In genomic region chr5:88565148-88566033, GRCm38 (mm10) we compare ENCODE assay signal across 8 mouse cellular contexts. TPM values are rescaled to one million over a fixed set of nuclear protein-coding genes. Genes with fewer than 3 reads are reported as not detected.
DNase-seq lines count a peak whose midpoint lies in the region; ATAC-seq and TF ChIP-seq lines count a peak whose summit lies in the region.

No protein-coding gene starts in this region.

- peaks cover 43% of the 10 kb centered on the region for H3K79me2 ChIP-seq in C2C12 (ENCODE audit: control insufficient read depth, insufficient read depth)

- peak overlapping the region; percentile 66 for H3K4me3 ChIP-seq in C2C12 (ENCODE audit: insufficient read depth, poor library complexity, severe bottlenecking)
- H3K4me3 ChIP-seq in embryonic facial prominence, embryonic 12.5 days = peak overlapping the region; percentile 96
- peak overlapping the region; percentile 93 for H3K4me3 ChIP-seq in heart, embryonic 11.5 days (ENCODE audit: low read depth, low read length)
- peak overlapping the region; percentile 85 for H3K4me3 ChIP-seq in kidney, embryonic 14.5 days (ENCODE audit: low read length)
- peak overlapping the region; percentile 91 for H3K4me3 ChIP-seq in liver, postnatal 0 days (ENCODE audit: low read depth, low read length)
- peak overlapping the region; percentile 88 for H3K4me3 ChIP-seq in neural tube, embryonic 13.5 days

- peak; percentile 76 for ATAC-seq in embryonic facial prominence, embryonic 12.5 days (ENCODE audit: insufficient number of reproducible peaks, insufficient read depth, low FRiP score, low TSS enrichment)
- peak; percentile 68 for ATAC-seq in heart, embryonic 11.5 days (replicated peaks; ENCODE audit: insufficient number of reproducible peaks, low FRiP score, low TSS enrichment)
- ATAC-seq in kidney, embryonic 14.5 days (ENCODE audit: low FRiP score, low TSS enrichment) = peak; percentile 75
- ATAC-seq in liver, postnatal 0 days = peak; percentile 61
- peak; percentile 75 for ATAC-seq in neural tube, embryonic 13.5 days (ENCODE audit: low read depth)

- TF ChIP-seq EP300 in liver, postnatal 0 days (IDR thresholded peaks at IDR 0.05; ENCODE audit: low read depth) = no peak

- WGBS in embryonic facial prominence, embryonic 12.5 days = 1% methylated on average over 108 of the region's 119 CpGs
- under 1% methylated on average over 71 of the region's 119 CpGs for WGBS in heart, embryonic 11.5 days (ENCODE audit: insufficient replicate concordance)
- under 1% methylated on average over 47 of the region's 119 CpGs for WGBS in kidney, embryonic 14.5 days
- 1% methylated on average over 65 of the region's 119 CpGs for WGBS in liver, postnatal 0 days (ENCODE audit: insufficient replicate concordance)
- WGBS in neural tube, embryonic 13.5 days = under 1% methylated on average over 82 of the region's 119 CpGs

- no peaks in the 10 kb centered on the region for H3K9me3 ChIP-seq in embryonic facial prominence, embryonic 12.5 days
- H3K9me3 ChIP-seq in heart, embryonic 11.5 days (replicated peaks; ENCODE audit: control insufficient read depth, low read length) = no peaks in the 10 kb centered on the region
- H3K9me3 ChIP-seq in kidney, embryonic 14.5 days (ENCODE audit: control insufficient read depth, low read length) = no peaks in the 10 kb centered on the region
- H3K9me3 ChIP-seq in liver, postnatal 0 days (ENCODE audit: low read length) = no peaks in the 10 kb centered on the region
- no peaks in the 10 kb centered on the region for H3K9me3 ChIP-seq in neural tube, embryonic 13.5 days

- H3K79me3 ChIP-seq in C2C12 (ENCODE audit: low read depth) = peaks cover 19% of the 10 kb centered on the region

- peaks cover 3% of the 10 kb centered on the region for H3K36me3 ChIP-seq in C2C12 (ENCODE audit: control insufficient read depth, insufficient read depth)
- no peaks in the 10 kb centered on the region for H3K36me3 ChIP-seq in embryonic facial prominence, embryonic 12.5 days
- H3K36me3 ChIP-seq in heart, embryonic 11.5 days (ENCODE audit: control insufficient read depth, insufficient read depth, low read length) = no peaks in the 10 kb centered on the region
- H3K36me3 ChIP-seq in kidney, embryonic 14.5 days (ENCODE audit: control insufficient read depth, insufficient read depth, low read length) = no peaks in the 10 kb centered on the region
- H3K36me3 ChIP-seq in liver, postnatal 0 days (replicated peaks; ENCODE audit: insufficient read depth, low read length) = 0 out of 2 replicates have a peak, but pooled peaks cover 3% of the 10 kb centered on the region
- H3K36me3 ChIP-seq in neural tube, embryonic 13.5 days = 0 out of 2 replicates have a peak, but pooled peaks cover 3% of the 10 kb centered on the region

- peak; percentile 86 for DNase-seq in adrenal gland, postnatal 10 days
- peak; percentile 72 for DNase-seq in liver, postnatal 0 days
- peak; percentile 24 to 28 for DNase-seq in thymus, postnatal 10 days (ENCODE audit: low spot score in 2 of 2)

- H3K9ac ChIP-seq in embryonic facial prominence, embryonic 12.5 days = peak overlapping the region; percentile 89
- peak overlapping the region; percentile 93 for H3K9ac ChIP-seq in heart, embryonic 11.5 days (ENCODE audit: low read depth, low read length)
- peak overlapping the region; percentile 89 for H3K9ac ChIP-seq in kidney, embryonic 14.5 days (ENCODE audit: low read depth, low read length)
- peak overlapping the region; percentile 82 for H3K9ac ChIP-seq in liver, postnatal 0 days (replicated peaks)
- H3K9ac ChIP-seq in neural tube, embryonic 13.5 days = peak overlapping the region; percentile 92

- H3K27ac ChIP-seq in embryonic facial prominence, embryonic 12.5 days = peak overlapping the region; percentile 85
- H3K27ac ChIP-seq in heart, embryonic 11.5 days (ENCODE audit: low read depth, low read length) = peak overlapping the region; percentile 93
- H3K27ac ChIP-seq in kidney, embryonic 14.5 days (ENCODE audit: low read depth, low read length) = peak overlapping the region; percentile 84
- H3K27ac ChIP-seq in liver, postnatal 0 days (ENCODE audit: low read depth) = peak overlapping the region; percentile 91
- H3K27ac ChIP-seq in neural tube, embryonic 13.5 days (replicated peaks) = peak overlapping the region; percentile 92

- no peaks in the 10 kb centered on the region for H3K27me3 ChIP-seq in C2C12 (ENCODE audit: control insufficient read depth, insufficient read depth, insufficient read length)
- H3K27me3 ChIP-seq in embryonic facial prominence, embryonic 12.5 days = no peaks in the 10 kb centered on the region
- no peaks in the 10 kb centered on the region for H3K27me3 ChIP-seq in heart, embryonic 11.5 days (ENCODE audit: control insufficient read depth, insufficient read depth, low read length)
- no peaks in the 10 kb centered on the region for H3K27me3 ChIP-seq in kidney, embryonic 14.5 days (ENCODE audit: control insufficient read depth, insufficient read depth, low read length)
- no peaks in the 10 kb centered on the region for H3K27me3 ChIP-seq in liver, postnatal 0 days (ENCODE audit: insufficient read depth, low read length)
- no peaks in the 10 kb centered on the region for H3K27me3 ChIP-seq in neural tube, embryonic 13.5 days

- no peak for TF ChIP-seq CTCF in C2C12 (IDR thresholded peaks at IDR 0.05; ENCODE audit: control insufficient read depth, insufficient read depth, insufficient read length)
- 0 out of 2 replicates have a peak, but pooled peaks have one; percentile 8 for TF ChIP-seq CTCF in liver, postnatal 0 days (IDR thresholded peaks at IDR 0.05; ENCODE audit: low read depth)

- peak overlapping the region; percentile 65 for H3K4me2 ChIP-seq in embryonic facial prominence, embryonic 12.5 days (replicated peaks)
- H3K4me2 ChIP-seq in heart, embryonic 11.5 days = peak overlapping the region; percentile 73
- H3K4me2 ChIP-seq in kidney, embryonic 14.5 days (replicated peaks; ENCODE audit: low read depth, low read length) = peak overlapping the region; percentile 72
- H3K4me2 ChIP-seq in liver, postnatal 0 days (ENCODE audit: low read depth, low read length) = peak overlapping the region; percentile 97
- peak overlapping the region; percentile 76 for H3K4me2 ChIP-seq in neural tube, embryonic 13.5 days

- H3ac ChIP-seq in C2C12 (ENCODE audit: control insufficient read depth, insufficient read length, low read depth) = peak overlapping the region; percentile 68

- 0 out of 2 replicates have a peak, but pooled peaks cover 5% of the 10 kb centered on the region for H3K4me1 ChIP-seq in embryonic facial prominence, embryonic 12.5 days
- peaks cover 4% of the 10 kb centered on the region; the same call in 1 of the 2 replicates for H3K4me1 ChIP-seq in heart, embryonic 11.5 days (ENCODE audit: control insufficient read depth, insufficient read depth, low read length)
- H3K4me1 ChIP-seq in kidney, embryonic 14.5 days (ENCODE audit: control insufficient read depth, insufficient read depth, low read length) = no peaks in the 10 kb centered on the region
- peaks cover 3% of the 10 kb centered on the region; the same call in 1 of the 2 replicates for H3K4me1 ChIP-seq in liver, postnatal 0 days (ENCODE audit: insufficient read depth)
- peaks cover 17% of the 10 kb centered on the region for H3K4me1 ChIP-seq in neural tube, embryonic 13.5 days (replicated peaks)

TF ChIP-seq in C2C12, 6 proteins besides CTCF, POLR2A, EP300 and RAD21:
- TF ChIP-seq FOSL1 (IDR thresholded peaks at IDR 0.05; ENCODE audit: insufficient read depth, low read length, poor library complexity, severe bottlenecking) (no peak), MYOG (IDR thresholded peaks at IDR 0.05; ENCODE audit: control insufficient read depth, extremely low read depth, insufficient read length) (no peak), MYOD1 (IDR thresholded peaks at IDR 0.05; ENCODE audit: control insufficient read depth, insufficient read length, low read depth) (no peak), USF1 (IDR thresholded peaks at IDR 0.05; ENCODE audit: low read depth) (no peak), MAX (IDR thresholded peaks at IDR 0.05) (no peak), CEBPB (IDR thresholded peaks at IDR 0.05; ENCODE audit: low read depth) (no peak)

RNA-seq across cellular contexts. Expression of gene Rufy3, which starts 0.6 kb away (rescaled TPM):
- polyA plus RNA-seq in C2C12 (2012; fragmentation: generic; extraction: Trizol) = 3.5 TPM
- total RNA-seq in adrenal gland, postnatal 10 days (2021) = 10 to 100 TPM; 20.7 to 32.5 TPM
- 31.6 and 40.2 TPM in 2 replicates for polyA plus RNA-seq in embryonic facial prominence, embryonic 12.5 days (2016; fragmentation: Nextera tagmentation; extraction: Ambion mirVana)
- 13.0 and 15.0 TPM in 2 replicates for polyA plus RNA-seq in heart, embryonic 11.5 days (2014; fragmentation: Nextera tagmentation; extraction: Ambion mirVana)
- polyA plus RNA-seq in kidney, embryonic 14.5 days (2014; fragmentation: Nextera tagmentation; extraction: Ambion mirVana) = 11.1 and 17.7 TPM in 2 replicates
- polyA plus RNA-seq in liver, postnatal 0 days (2015; fragmentation: Nextera tagmentation; extraction: Ambion mirVana) = 6.8 and 7.0 TPM in 2 replicates
- 291 TPM in 2 replicates for polyA plus RNA-seq in neural tube, embryonic 13.5 days (2015; fragmentation: Nextera tagmentation; extraction: Ambion mirVana)

RNA-seq across cellular contexts. Expression of gene Utp3, which starts 11.1 kb away (rescaled TPM):
- polyA plus RNA-seq in C2C12 (2012; fragmentation: generic; extraction: Trizol) = 43.7 TPM
- total RNA-seq in adrenal gland, postnatal 10 days (2021) = 10 to 100 TPM; 30.5 to 31.9 TPM
- 65.0 and 76.6 TPM in 2 replicates for polyA plus RNA-seq in embryonic facial prominence, embryonic 12.5 days (2016; fragmentation: Nextera tagmentation; extraction: Ambion mirVana)
- 52.7 and 55.6 TPM in 2 replicates for polyA plus RNA-seq in heart, embryonic 11.5 days (2014; fragmentation: Nextera tagmentation; extraction: Ambion mirVana)
- 73.4 and 88.8 TPM in 2 replicates for polyA plus RNA-seq in kidney, embryonic 14.5 days (2014; fragmentation: Nextera tagmentation; extraction: Ambion mirVana)
- 27.2 and 27.6 TPM in 2 replicates for polyA plus RNA-seq in liver, postnatal 0 days (2015; fragmentation: Nextera tagmentation; extraction: Ambion mirVana)
- 52.0 and 52.3 TPM in 2 replicates for polyA plus RNA-seq in neural tube, embryonic 13.5 days (2015; fragmentation: Nextera tagmentation; extraction: Ambion mirVana)

RNA-seq across cellular contexts. Expression of gene Jchain, which starts 37.7 kb away (rescaled TPM):
- polyA plus RNA-seq in C2C12 (2012; fragmentation: generic; extraction: Trizol) = not detected
- 1 to 10 TPM in 1 of 2 experiments, under 1 TPM in 1; 0.75 to 1.4 TPM for total RNA-seq in adrenal gland, postnatal 10 days (2021)
- 0.23 and 0.27 TPM in 2 replicates for polyA plus RNA-seq in embryonic facial prominence, embryonic 12.5 days (2016; fragmentation: Nextera tagmentation; extraction: Ambion mirVana)
- polyA plus RNA-seq in heart, embryonic 11.5 days (2014; fragmentation: Nextera tagmentation; extraction: Ambion mirVana) = 0.21 TPM in 1 of 2 replicates, not detected in the other
- 0.91 TPM in 1 of 2 replicates, not detected in the other for polyA plus RNA-seq in kidney, embryonic 14.5 days (2014; fragmentation: Nextera tagmentation; extraction: Ambion mirVana)
- 0.09 TPM in 2 replicates for polyA plus RNA-seq in liver, postnatal 0 days (2015; fragmentation: Nextera tagmentation; extraction: Ambion mirVana)
- 0.17 and 0.29 TPM in 2 replicates for polyA plus RNA-seq in neural tube, embryonic 13.5 days (2015; fragmentation: Nextera tagmentation; extraction: Ambion mirVana)

Comparison
In these comparisons a context has a peak if more than half of its experiments do, and no peak if none do; other contexts are left out.
1. Peak in every context shown above with its lines: DNase-seq, ATAC-seq, H3K4me3 ChIP-seq and H3K27ac ChIP-seq.
2. DNase-seq: peak in every context shown above with its lines; median percentile 86 in adrenal gland, postnatal 10 days; 72 in liver, postnatal 0 days; 26 in thymus, postnatal 10 days.